Mouse (Mus musculus) mammary gland, adult 2 months (tissue): ENCODE results near the gene Tcl1b4. TPM values are rescaled to one million over a fixed set of nuclear protein-coding genes. Genes with fewer than 3 reads are reported as not detected.

Source experiments
- polyA plus RNA-seq: library from polyadenylated mRNA; depleted of rRNA; stranded (reverse); fragments of >200 nt; gene quantifications from 2 replicates; pipeline ENCODE4 v1.2.3, GENCODE M21; 2012; ENCODE audit warnings: low replicate concordance; rRNA removed

Tcl1b4 gene
- polyA plus RNA-seq: not detected in 2 replicates

GRCm38 (mm10) chr12:105201657-105202056 is at the start of gene Tcl1b4:
Gene Tcl1b4, plus strand, starts transcription at chr12:105201957.

DNA sequence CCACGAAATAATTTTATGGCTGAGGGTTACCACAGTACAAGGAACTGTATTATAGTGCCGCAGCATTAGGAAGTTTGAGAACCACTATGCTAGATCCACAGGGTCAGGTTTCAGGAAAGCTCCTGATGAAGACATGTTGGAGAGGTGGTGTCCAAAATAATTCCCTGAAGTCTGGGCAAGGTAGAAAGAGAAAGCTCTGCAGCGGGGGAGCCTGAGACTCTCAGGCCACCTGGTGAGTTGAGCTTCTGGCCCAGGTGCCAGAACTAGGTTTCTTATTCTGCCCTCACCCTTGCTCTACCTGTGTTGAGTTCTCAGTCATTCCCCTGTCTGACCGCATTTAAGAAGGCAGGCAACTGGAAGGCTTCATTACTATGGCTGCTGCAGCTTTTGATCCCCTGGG is 42.4 kb upstream of the Tcl1b4 start, which contains the start of gene Tcl1b1:
Tcl1b1 (plus strand) TSS at position 301 of the 400 bp plus-strand sequence.

GRCm38 (mm10) chr12:105176044-105176443 is 25.7 kb upstream of the Tcl1b4 start, which contains the start of gene Tcl1b5:
Gene Tcl1b5, plus strand, starts transcription at chr12:105176344.

GRCm38 (mm10) chr12:105190743-105191142 is 11.0 kb upstream of the Tcl1b4 start, which contains the start of gene Tcl1b3:
Gene Tcl1b3, plus strand, starts transcription at chr12:105191043.

GRCm38 (mm10) chr12:105222601-105223319 is 21.0 kb downstream of the Tcl1b4 start, which contains the start of gene Tcl1:
Gene Tcl1, minus strand, starts transcription at chr12:105222793.

Other genes starting within 250 kb of the Tcl1b4 start
- gene Syne3, start 192.1 kb upstream of the Tcl1b4 start, polyA plus RNA-seq: 6.1 and 10.3 TPM in 2 replicates
- 83.5 and 111 TPM in 2 replicates for gene Glrx5, start 169.3 kb upstream of the Tcl1b4 start, polyA plus RNA-seq
- 0.18 and 0.27 TPM in 2 replicates for gene Tcl1b2, start 55.9 kb upstream of the Tcl1b4 start, polyA plus RNA-seq
- gene Tcl1b1, start 42.3 kb upstream of the Tcl1b4 start, polyA plus RNA-seq: not detected in 2 replicates
- not detected in 2 replicates for gene Tcl1b5, start 25.6 kb upstream of the Tcl1b4 start, polyA plus RNA-seq
- not detected in 2 replicates for gene Tcl1b3, start 10.9 kb upstream of the Tcl1b4 start, polyA plus RNA-seq
- gene Tcl1, start 20.8 kb downstream of the Tcl1b4 start, polyA plus RNA-seq: not detected in 2 replicates
- not detected in 2 replicates for gene Tunar, start 131.9 kb downstream of the Tcl1b4 start, polyA plus RNA-seq